Mouse (Mus musculus): ENCODE measurements around the gene Arsg. TPM values are rescaled to one million over a fixed set of nuclear protein-coding genes. Genes with fewer than 3 reads are reported as not detected.

The Arsg gene
- total and polyA plus RNA-seq, 3 experiments, result 0.79 to 3.3 (median 1.4) TPM

DNA sequence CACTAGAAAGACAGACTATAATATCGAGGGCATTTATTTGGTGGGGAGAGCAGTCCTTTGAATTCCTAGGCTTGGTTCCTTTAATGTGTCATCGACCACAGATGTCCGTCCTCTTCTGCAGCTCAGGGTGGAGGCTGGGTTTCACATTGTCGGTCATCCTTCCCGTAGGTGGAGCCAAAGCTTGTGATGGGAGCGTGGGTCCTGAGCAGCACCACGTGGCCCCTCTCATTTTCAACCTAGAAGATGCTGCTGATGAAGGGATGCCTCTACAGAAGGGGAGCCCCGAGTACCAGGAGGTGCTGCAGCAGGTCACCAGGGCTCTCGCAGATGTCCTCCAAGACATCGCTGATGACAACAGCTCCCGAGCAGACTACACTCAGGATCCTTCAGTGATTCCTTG, 98.9 kb downstream of the Arsg start:
- no peaks in the 10 kb centered on the region for H3K27me3 ChIP-seq (replicated peaks)
- no peaks in the 10 kb centered on the region for H3K79me2 ChIP-seq (replicated peaks; ENCODE audit: control insufficient read depth, extremely low read depth, insufficient read depth, poor library complexity, severe bottlenecking)
- peak; percentile 69; the same call in 1 of the 2 replicates for TF ChIP-seq TBP (conservative IDR thresholded peaks at IDR 0.05; ENCODE audit: low read depth, low read length)
- peak; percentile 73 for TF ChIP-seq POLR2A (IDR thresholded peaks at IDR 0.05; ENCODE audit: low read depth, low read length)
- TF ChIP-seq EP300 (IDR thresholded peaks at IDR 0.05; ENCODE audit: low read length), result peak; percentile 43; the same call in 1 of the 2 replicates
- no peak for TF ChIP-seq MAZ (IDR thresholded peaks at IDR 0.05; ENCODE audit: low read depth, low read length)
- no peak for TF ChIP-seq NRF1 (IDR thresholded peaks at IDR 0.05; ENCODE audit: low read depth, low read length)
- TF ChIP-seq RCOR1 (conservative IDR thresholded peaks at IDR 0.05; ENCODE audit: low read depth, low read length), result 0 out of 2 replicates have a peak, but pooled peaks have one; percentile 28
- no peak for TF ChIP-seq ZKSCAN1 (IDR thresholded peaks at IDR 0.05; ENCODE audit: borderline replicate concordance, low read depth, low read length)
- no peak for TF ChIP-seq BHLHE40 (IDR thresholded peaks at IDR 0.05; ENCODE audit: low read depth, low read length)
- no peak for TF ChIP-seq POLR2AphosphoS2 (IDR thresholded peaks at IDR 0.05; ENCODE audit: low read depth, low read length)
- TF ChIP-seq IRF4 (IDR thresholded peaks at IDR 0.05; ENCODE audit: low read depth, low read length), result no peak; the same call in 1 of the 2 replicates
- TF ChIP-seq HCFC1 (IDR thresholded peaks at IDR 0.05; ENCODE audit: low read depth, low read length), result no peak
- TF ChIP-seq UBTF (IDR thresholded peaks at IDR 0.05; ENCODE audit: low read depth, low read length), result no peak
- peak; percentile 98 for TF ChIP-seq MAX (IDR thresholded peaks at IDR 0.05; ENCODE audit: low read length)
- TF ChIP-seq CTCF (conservative IDR thresholded peaks at IDR 0.05 in 1 of 2, IDR thresholded peaks at IDR 0.05 in 1 of 2; ENCODE audit: low read depth in 2 of 2, low read length in 2 of 2), result peak in 1 of 2 experiments; percentile 27; a peak in 1 of 4 replicates
- peak; percentile 37; the same call in 1 of the 2 replicates for TF ChIP-seq SIN3A (IDR thresholded peaks at IDR 0.05; ENCODE audit: low read length)
- TF ChIP-seq E2F4 (IDR thresholded peaks at IDR 0.05; ENCODE audit: insufficient replicate concordance, low read depth, low read length), result no peak
- no peak for TF ChIP-seq ZC3H11A (IDR thresholded peaks at IDR 0.05; ENCODE audit: low read depth, low read length)
- no peak for TF ChIP-seq CHD1 (IDR thresholded peaks at IDR 0.05; ENCODE audit: low read depth, low read length)
- TF ChIP-seq SMC3 (IDR thresholded peaks at IDR 0.05; ENCODE audit: low read depth, low read length), result no peak
- TF ChIP-seq USF2 (conservative IDR thresholded peaks at IDR 0.05; ENCODE audit: low read depth, low read length), result peak; percentile 72
- no peak for TF ChIP-seq JUN (IDR thresholded peaks at IDR 0.05; ENCODE audit: insufficient read depth, low read depth, low read length)
- no peak for TF ChIP-seq ZMIZ1 (IDR thresholded peaks at IDR 0.05; ENCODE audit: low read depth, low read length)
- TF ChIP-seq ELF1 (IDR thresholded peaks at IDR 0.05; ENCODE audit: low read depth, low read length), result no peak
- TF ChIP-seq RAD21 (IDR thresholded peaks at IDR 0.05; ENCODE audit: low read depth, low read length), result no peak; the same call in none of the 2 replicates
- TF ChIP-seq MAFK (IDR thresholded peaks at IDR 0.05; ENCODE audit: insufficient replicate concordance, low read length), result no peak
- no peak for TF ChIP-seq JUND (conservative IDR thresholded peaks at IDR 0.05; ENCODE audit: low read depth, low read length)
- TF ChIP-seq PAX5 (IDR thresholded peaks at IDR 0.05; ENCODE audit: low read length), result no peak
- TF ChIP-seq MXI1 (IDR thresholded peaks at IDR 0.05; ENCODE audit: low read depth, low read length), result peak; percentile 94
- no peak for TF ChIP-seq MEF2A (IDR thresholded peaks at IDR 0.05; ENCODE audit: borderline replicate concordance, low read depth, low read length)
- TF ChIP-seq TCF12 (IDR thresholded peaks at IDR 0.05; ENCODE audit: low read depth, low read length), result peak; percentile 58
- peak; percentile 83 for TF ChIP-seq USF1 (IDR thresholded peaks at IDR 0.05; ENCODE audit: low read depth, low read length)
- TF ChIP-seq ETS1 (conservative IDR thresholded peaks at IDR 0.05; ENCODE audit: low read depth, low read length), result no peak
- peak; percentile 97 for TF ChIP-seq MYC (IDR thresholded peaks at IDR 0.05; ENCODE audit: low read depth, low read length)
- TF ChIP-seq NELFE (IDR thresholded peaks at IDR 0.05; ENCODE audit: low read depth, low read length), result no peak; the same call in 1 of the 2 replicates
- H3K9ac ChIP-seq (ENCODE audit: insufficient read depth, low read depth), result peak overlapping the region; percentile 24
- peaks cover 22 to 41% of the 10 kb centered on the region in 2 experiments; a peak in 3 of 4 replicates for H3K4me1 ChIP-seq (ENCODE audit: control insufficient read depth in 1 of 2, insufficient read depth in 2 of 2)
- H3K36me3 ChIP-seq (replicated peaks in 1 of 2; ENCODE audit: control insufficient read depth in 1 of 2, insufficient read depth in 1 of 2, low read length in 1 of 2), result no peaks in the 10 kb centered on the region
- no peak overlapping the region for H3K27ac ChIP-seq (ENCODE audit: insufficient read depth, low read depth)
- DNase-seq (ENCODE audit: extremely low read depth), result no peak
- H3K9me3 ChIP-seq (replicated peaks; ENCODE audit: low read length), result no peaks in the 10 kb centered on the region
- in situ Hi-C loops (cut with MboI; ENCODE audit: low pct_ligation_motif_present, low pct_unique_long_range_greater_than_20kb, low sequenced_read_pairs) (no loop called here), dilution Hi-C loops (cut with MboI; ENCODE audit: extremely low pct_ligation_motif_present, extremely low pct_unique_long_range_greater_than_20kb, low sequenced_read_pairs) (no loop called here)
- peak overlapping the region; percentile 62 for H3K4me2 ChIP-seq (ENCODE audit: insufficient read depth, low read depth, poor library complexity, severe bottlenecking)
- H3K4me3 ChIP-seq (replicated peaks in 1 of 3; ENCODE audit: low read depth in 2 of 3, low read length in 2 of 3, poor library complexity in 1 of 3), result peak overlapping the region in 2 of 3 experiments; percentile 43 to 64

All from CH12.LX (cell line).